Mouse (Mus musculus) heart, embryonic 11.5 days (tissue): ENCODE results near the gene Ndufb7. TPM values are rescaled to one million over a fixed set of nuclear protein-coding genes. Genes with fewer than 3 reads are reported as not detected.
"Not testable (repeated sequence)": the region's sequence is repeated elsewhere in the genome, so short reads cannot be mapped to it uniquely, and the experiment has no call there.

ENCODE experiments used
- ATAC-seq: fragments of 200-750 bp; cut with Nextera tagmentation; replicated peaks from 2 replicates; pipeline ENCODE4 v1.8.0; 2017; ENCODE audit warnings: moderate library complexity; ENCODE audit not compliant: insufficient number of reproducible peaks, low FRiP score, low TSS enrichment
- H3K27ac ChIP-seq: fragments of 300-500 bp; sonication (generic); 2 replicates; pipeline ENCODE4 v1.5.1; 2014; ENCODE audit warnings: mild to moderate bottlenecking, low read depth, low read length
- H3K27me3 ChIP-seq: fragments of 300-500 bp; sonication (generic); 2 replicates; pipeline ENCODE4 v1.6.1; 2014; ENCODE audit warnings: mild to moderate bottlenecking, low read length, mixed read lengths; ENCODE audit not compliant: control insufficient read depth, insufficient read depth
- H3K36me3 ChIP-seq: fragments of 300-500 bp; sonication (generic); 2 replicates; pipeline ENCODE4 v1.6.1; 2014; ENCODE audit warnings: mild to moderate bottlenecking, low read length, moderate library complexity, mixed read lengths; ENCODE audit not compliant: control insufficient read depth, insufficient read depth
- H3K4me1 ChIP-seq: fragments of 300-500 bp; sonication (generic); 2 replicates; pipeline ENCODE4 v1.6.1; 2014; ENCODE audit warnings: low read length; ENCODE audit not compliant: control insufficient read depth, insufficient read depth
- H3K4me2 ChIP-seq: fragments of 300-500 bp; sonication (generic); 2 replicates; pipeline ENCODE4 v1.6.1; 2014; ENCODE audit warnings: mild to moderate bottlenecking, moderate library complexity
- H3K4me3 ChIP-seq: fragments of 300-500 bp; sonication (generic); 2 replicates; pipeline ENCODE4 v1.5.1; 2014; ENCODE audit warnings: low read depth, low read length
- H3K9ac ChIP-seq: fragments of 300-500 bp; sonication (generic); 2 replicates; pipeline ENCODE4 v1.6.1; 2014; ENCODE audit warnings: mild to moderate bottlenecking, low read depth, low read length, moderate library complexity
- H3K9me3 ChIP-seq: fragments of 300-500 bp; sonication (generic); replicated peaks from 2 replicates; pipeline ENCODE4 v1.6.1; 2016; ENCODE audit warnings: low read length; ENCODE audit not compliant: control insufficient read depth
- WGBS: fragments of 180-500 bp; shearing (Covaris S2); extraction: QIAGEN DNeasy Blood & Tissue Kit; methylation state at CpG from one replicate; pipeline ENCODE4 v1.1.7; 2014; ENCODE audit not compliant: insufficient replicate concordance; 5-methylcytosine and 5-hydroxymethylcytosine counted together
- polyA plus RNA-seq: library from polyadenylated mRNA; unstranded; fragments of >200 nt; fragmentation: Nextera tagmentation; extraction: Ambion mirVana; gene quantifications from 2 replicates; pipeline ENCODE4 v1.2.1, GENCODE M21; 2014

Ndufb7 gene
- 546 and 556 TPM in 2 replicates for polyA plus RNA-seq

GRCm38 (mm10) chr8:83566469-83567395 lies at the start of gene Ndufb7:
Gene Ndufb7 (plus strand): TSS chr8:83566671.
- WGBS: under 1% methylated on average over 48 of the region's 48 CpGs
- Histone ChIP-seq H3K27me3 (no peaks in the 10 kb centered on the region), H3K9ac (peak within 1 kb of the TSS; percentile 84), H3K27ac (peak within 1 kb of the TSS; percentile 80), H3K36me3 (peaks cover 10% of the 10 kb centered on the region), H3K4me3 (peak within 1 kb of the TSS; percentile 82), H3K9me3 (no peaks in the 10 kb centered on the region), H3K4me1 (peaks cover 12% of the 10 kb centered on the region), H3K4me2 (peak within 1 kb of the TSS; percentile 93)
- ATAC-seq: peak; percentile 78

GRCm38 (mm10) chr8:83520432-83520831 lies 46.0 kb upstream of the Ndufb7 start:
- H3K27ac ChIP-seq: no peak overlapping the region
- no peaks in the 10 kb centered on the region for H3K9me3 ChIP-seq
- WGBS: 63% methylated on average over 3 of the region's 3 CpGs

GRCm38 (mm10) chr8:83520907-83521306 lies 45.6 kb upstream of the Ndufb7 start:
- WGBS: 64% methylated on average over 3 of the region's 3 CpGs
- not testable (repeated sequence) for H3K4me2 ChIP-seq, H3K36me3 ChIP-seq, H3K27ac ChIP-seq, H3K27me3 ChIP-seq, ATAC-seq, H3K9me3 ChIP-seq, H3K9ac ChIP-seq, H3K4me3 ChIP-seq, H3K4me1 ChIP-seq

More at GRCm38 (mm10) chr8:83520432-83520831, 46.0 kb upstream of the Ndufb7 start:
- H3K36me3 ChIP-seq: no peaks in the 10 kb centered on the region
- no peaks in the 10 kb centered on the region for H3K4me1 ChIP-seq
- no peaks in the 10 kb centered on the region for H3K27me3 ChIP-seq
- no peak overlapping the region for H3K4me3 ChIP-seq
- H3K9ac ChIP-seq: no peak overlapping the region
- ATAC-seq: no peak
- no peak overlapping the region for H3K4me2 ChIP-seq

GRCm38 (mm10) chr8:83521310-83521709 lies 45.2 kb upstream of the Ndufb7 start:
- Histone ChIP-seq H3K27me3 (no peaks in the 10 kb centered on the region), H3K4me1 (no peaks in the 10 kb centered on the region), H3K27ac (no peak overlapping the region), H3K9me3 (no peaks in the 10 kb centered on the region), H3K36me3 (no peaks in the 10 kb centered on the region), H3K9ac (no peak overlapping the region), H3K4me3 (no peak overlapping the region), H3K4me2 (no peak overlapping the region)
- 33% methylated on average over 1 of the region's 1 CpGs for WGBS
- ATAC-seq: no peak

- no peak overlapping the region for H3K4me2 ChIP-seq
- no peak for ATAC-seq
- H3K27ac ChIP-seq: no peak overlapping the region
- H3K9me3 ChIP-seq: no peaks in the 10 kb centered on the region
- no peak overlapping the region for H3K4me3 ChIP-seq
- no peak overlapping the region for H3K9ac ChIP-seq
- 70% methylated on average over 2 of the region's 2 CpGs for WGBS
- H3K27me3 ChIP-seq: no peaks in the 10 kb centered on the region
- no peaks in the 10 kb centered on the region for H3K4me1 ChIP-seq
- no peaks in the 10 kb centered on the region for H3K36me3 ChIP-seq
These were observed 31.7 kb upstream of the Ndufb7 start for GRCm38 (mm10) chr8:83534802-83535201.

- no peak for ATAC-seq
- H3K4me3 ChIP-seq: no peak within 1 kb of the TSS
- no peaks in the 10 kb centered on the region for H3K27me3 ChIP-seq
- no peaks in the 10 kb centered on the region for H3K4me1 ChIP-seq
- 78% methylated on average over 3 of the region's 3 CpGs for WGBS
- H3K9ac ChIP-seq: no peak within 1 kb of the TSS
- no peak within 1 kb of the TSS for H3K27ac ChIP-seq
- H3K9me3 ChIP-seq: no peaks in the 10 kb centered on the region
- H3K36me3 ChIP-seq: no peaks in the 10 kb centered on the region
- no peak within 1 kb of the TSS for H3K4me2 ChIP-seq
These were observed 30.7 kb upstream of the Ndufb7 start, which contains the start of gene Olfr370 for GRCm38 (mm10) chr8:83535736-83536135. Gene Olfr370 (plus strand): TSS chr8:83535780.

- H3K27ac ChIP-seq: no peak overlapping the region
- no peaks in the 10 kb centered on the region for H3K36me3 ChIP-seq
- ATAC-seq: no peak
- no peak overlapping the region for H3K4me3 ChIP-seq
- WGBS: 50% methylated on average over 3 of the region's 3 CpGs
- H3K27me3 ChIP-seq: no peaks in the 10 kb centered on the region
- H3K4me2 ChIP-seq: no peak overlapping the region
- H3K9ac ChIP-seq: no peak overlapping the region
- no peaks in the 10 kb centered on the region for H3K9me3 ChIP-seq
- peaks cover 3% of the 10 kb centered on the region; the same call in 1 of the 2 replicates for H3K4me1 ChIP-seq
These were observed 3.8 kb upstream of the Ndufb7 start for GRCm38 (mm10) chr8:83562669-83563068.

GRCm38 (mm10) chr8:83563246-83563645 lies 3.2 kb upstream of the Ndufb7 start:
- Histone ChIP-seq H3K4me2 (no peak overlapping the region), H3K4me3 (no peak overlapping the region), H3K9ac (no peak overlapping the region), H3K4me1 (peaks cover 8% of the 10 kb centered on the region), H3K27me3 (no peaks in the 10 kb centered on the region), H3K9me3 (no peaks in the 10 kb centered on the region), H3K36me3 (no peaks in the 10 kb centered on the region), H3K27ac (no peak overlapping the region)
- WGBS: 72% methylated on average over 4 of the region's 4 CpGs
- no peak for ATAC-seq
